Mouse (Mus musculus) midbrain, embryonic 16.5 days (tissue): Measurements from ENCODE around the gene Pcgf6. TPM values are rescaled to one million over a fixed set of nuclear protein-coding genes. Genes with fewer than 3 reads are reported as not detected.

Experiments
- ATAC-seq: fragments of 200-750 bp; cut with Nextera tagmentation; 2 replicates; pipeline ENCODE4 v1.8.0; 2017; ENCODE audit warnings: moderate TSS enrichment
- H3K27ac ChIP-seq: fragments of 300-500 bp; sonication (generic); 2 replicates; pipeline ENCODE4 v1.5.1; 2014; ENCODE audit warnings: mild to moderate bottlenecking, low read length, mixed read lengths
- H3K27me3 ChIP-seq: fragments of 300-500 bp; sonication (generic); 2 replicates; pipeline ENCODE4 v1.6.1; 2014; ENCODE audit warnings: low read depth, low read length, mixed read lengths; ENCODE audit not compliant: control insufficient read depth, insufficient read depth
- H3K36me3 ChIP-seq: fragments of 300-500 bp; sonication (generic); 2 replicates; pipeline ENCODE4 v1.6.1; 2014; ENCODE audit warnings: mild to moderate bottlenecking, low read length, moderate library complexity, mixed read lengths; ENCODE audit not compliant: control insufficient read depth, insufficient read depth
- H3K4me1 ChIP-seq: fragments of 300-500 bp; sonication (generic); 2 replicates; pipeline ENCODE4 v1.6.1; 2014; ENCODE audit warnings: mild to moderate bottlenecking, low read length, mixed read lengths; ENCODE audit not compliant: control insufficient read depth, insufficient read depth
- H3K4me2 ChIP-seq: fragments of 300-500 bp; sonication (generic); 2 replicates; pipeline ENCODE4 v1.6.1; 2014; ENCODE audit warnings: mild to moderate bottlenecking, low read length, mixed read lengths
- H3K4me3 ChIP-seq: fragments of 300-500 bp; sonication (generic); 2 replicates; pipeline ENCODE4 v1.5.1; 2014; ENCODE audit warnings: low read depth, mild to moderate bottlenecking, low read length, moderate library complexity, mixed read lengths
- H3K9ac ChIP-seq: fragments of 300-500 bp; sonication (generic); 2 replicates; pipeline ENCODE4 v1.6.1; 2014; ENCODE audit warnings: low read depth, low read length, mixed read lengths
- H3K9me3 ChIP-seq: fragments of 300-500 bp; sonication (generic); replicated peaks from 2 replicates; pipeline ENCODE4 v1.6.1; 2014; ENCODE audit warnings: mild to moderate bottlenecking, low read length, mixed read lengths; ENCODE audit not compliant: control insufficient read depth, poor library complexity, severe bottlenecking
- WGBS: fragments of 180-500 bp; shearing (Covaris S2); extraction: QIAGEN DNeasy Blood & Tissue Kit; methylation state at CpG from one replicate; pipeline ENCODE4 v1.1.7; 2014; 5-methylcytosine and 5-hydroxymethylcytosine counted together
- polyA plus RNA-seq: library from polyadenylated mRNA; unstranded; fragments of >200 nt; fragmentation: Nextera tagmentation; extraction: Ambion mirVana; gene quantifications from 2 replicates; pipeline ENCODE4 v1.2.1, GENCODE M21; 2015

Gene Pcgf6
- polyA plus RNA-seq, 1 experiment from 2014 or later: 33.9 TPM

DNA sequence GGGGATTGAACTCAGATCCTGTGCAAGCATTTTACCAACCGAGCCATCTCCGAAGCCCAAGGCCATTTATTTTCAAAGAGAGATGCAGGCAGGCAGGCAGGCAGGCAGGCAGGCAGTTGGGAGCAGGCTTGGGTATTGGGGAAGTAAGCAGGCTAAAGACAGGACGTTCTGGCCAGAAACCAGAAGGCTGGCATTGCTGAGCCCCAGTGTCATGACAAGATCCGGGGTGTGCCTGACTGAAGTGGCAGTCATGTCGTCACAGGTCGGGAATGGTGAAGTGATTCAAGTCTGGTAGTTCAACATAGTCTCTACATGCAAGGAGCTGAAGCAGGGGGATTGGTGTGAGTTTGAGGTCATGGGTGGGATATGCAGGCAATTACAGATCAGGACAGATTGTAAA lies 63.1 kb downstream of the Pcgf6 start:
- Histone ChIP-seq H3K36me3 (no peaks in the 10 kb centered on the region), H3K9ac (no peak overlapping the region), H3K4me2 (no peak overlapping the region), H3K9me3 (no peaks in the 10 kb centered on the region), H3K27me3 (no peaks in the 10 kb centered on the region), H3K4me1 (peaks cover 9% of the 10 kb centered on the region; the same call in 1 of the 2 replicates), H3K27ac (no peak overlapping the region), H3K4me3 (no peak overlapping the region)
- ATAC-seq: no peak
- WGBS: 80% methylated on average over 6 of the region's 6 CpGs

DNA sequence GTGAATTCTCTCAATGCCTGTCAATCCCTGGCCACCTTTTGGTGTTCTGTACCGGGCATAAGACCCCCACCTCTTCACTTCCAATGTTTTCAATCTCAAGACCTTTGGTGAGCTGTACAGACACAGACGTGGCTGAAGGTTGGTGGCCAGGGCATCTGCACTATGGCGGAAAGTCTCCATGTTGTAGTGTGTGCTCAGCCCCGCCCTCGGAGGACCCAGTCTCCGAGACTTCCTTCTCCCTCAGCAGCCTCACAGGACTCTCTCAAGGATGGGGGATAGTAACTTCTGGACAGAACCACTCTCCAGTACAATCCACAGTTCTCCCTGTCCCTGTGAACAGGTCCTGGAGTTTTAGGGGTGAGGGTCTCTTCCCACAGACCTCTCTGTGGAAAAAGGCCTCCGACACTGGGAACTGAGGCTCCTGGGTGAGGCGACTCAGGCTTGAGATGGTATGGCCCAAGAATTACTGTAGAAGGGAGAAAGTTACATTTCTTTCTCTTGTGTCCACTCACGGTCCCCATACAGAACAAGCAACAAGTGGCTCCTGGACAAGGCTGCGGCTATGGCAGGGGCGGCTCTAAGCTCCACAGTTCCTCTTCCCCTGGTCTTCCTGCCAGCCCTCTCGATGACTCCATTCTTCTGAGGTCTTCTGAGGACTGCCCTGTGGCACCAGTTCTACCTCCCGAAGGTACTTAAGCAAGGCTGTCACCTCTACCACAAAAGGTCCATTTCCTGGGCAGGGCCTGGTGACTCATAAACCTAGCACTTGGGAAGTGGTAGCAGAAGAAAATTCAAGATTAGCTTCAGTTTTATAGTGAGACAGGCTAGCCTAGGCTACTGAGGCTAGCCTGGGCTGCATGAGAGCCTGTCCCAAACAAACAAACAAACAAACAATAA lies 65.7 kb downstream of the Pcgf6 start:
- ATAC-seq: no peak
- H3K27me3 ChIP-seq: no peaks in the 10 kb centered on the region
- 89% methylated on average over 13 of the region's 13 CpGs for WGBS

DNA sequence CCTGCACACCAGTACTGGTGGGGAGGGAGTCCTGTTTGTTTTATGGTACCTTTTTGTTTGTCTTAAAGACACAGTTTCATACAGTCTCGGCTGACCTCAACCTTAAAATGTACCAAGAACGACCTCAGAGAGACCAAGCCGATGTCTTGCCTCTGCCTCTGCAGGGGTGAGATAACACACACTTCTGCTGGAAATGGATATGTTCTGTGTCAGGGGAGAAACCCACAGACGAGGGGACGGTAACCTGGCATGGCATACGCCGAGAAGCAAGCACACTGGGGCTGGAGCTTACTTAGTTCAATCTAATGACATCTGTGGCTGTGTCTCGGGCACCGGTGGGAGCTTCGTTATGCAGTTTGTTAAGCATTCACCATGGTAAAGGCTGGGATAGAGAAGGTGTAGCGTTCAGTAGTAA lies 66.7 kb downstream of the Pcgf6 start:
- Histone ChIP-seq H3K9ac (no peak overlapping the region), H3K36me3 (no peaks in the 10 kb centered on the region), H3K4me3 (no peak overlapping the region), H3K9me3 (no peaks in the 10 kb centered on the region), H3K4me1 (peaks cover 6% of the 10 kb centered on the region; the same call in 1 of the 2 replicates), H3K27ac (no peak overlapping the region), H3K4me2 (no peak overlapping the region), H3K27me3 (no peaks in the 10 kb centered on the region)
- 65% methylated on average over 11 of the region's 11 CpGs for WGBS
- ATAC-seq: no peak

More for the DNA sequence above, 65.7 kb downstream of the Pcgf6 start:
- Histone ChIP-seq H3K9ac (no peak overlapping the region), H3K4me1 (peaks cover 9% of the 10 kb centered on the region; the same call in 1 of the 2 replicates), H3K4me3 (no peak overlapping the region), H3K27ac (no peak overlapping the region), H3K4me2 (no peak overlapping the region), H3K36me3 (no peaks in the 10 kb centered on the region), H3K9me3 (no peaks in the 10 kb centered on the region)

Other genes starting within 250 kb of the Pcgf6 start
- 424 and 528 TPM in 2 replicates for gene Ina, start 36.2 kb downstream of the Pcgf6 start, polyA plus RNA-seq
- gene Nt5c2, start 35.8 kb downstream of the Pcgf6 start, polyA plus RNA-seq: 85.7 and 93.4 TPM in 2 replicates
- 4.7 and 5.1 TPM in 2 replicates for gene Taf5, start 16.8 kb upstream of the Pcgf6 start, polyA plus RNA-seq
- gene Usmg5, start 39.7 kb upstream of the Pcgf6 start, polyA plus RNA-seq: 1,328 and 1,431 TPM in 2 replicates
- 5.4 and 5.6 TPM in 2 replicates for gene Pdcd11, start 39.9 kb upstream of the Pcgf6 start, polyA plus RNA-seq
- 0.89 and 1.1 TPM in 2 replicates for gene Calhm2, start 87.4 kb upstream of the Pcgf6 start, polyA plus RNA-seq
- not detected in 2 replicates for gene Calhm1, start 93.3 kb upstream of the Pcgf6 start, polyA plus RNA-seq
- not detected in 2 replicates for gene Calhm3, start 106.9 kb upstream of the Pcgf6 start, polyA plus RNA-seq
- 15.3 and 15.4 TPM in 2 replicates for gene Neurl1a, start 127.9 kb upstream of the Pcgf6 start, polyA plus RNA-seq